Mouse (Mus musculus) splenic B cell, adult 2 months (primary cell): ENCODE results near the gene Trim10.
"Not testable (repeated sequence)": the region's sequence is repeated elsewhere in the genome, so short reads cannot be mapped to it uniquely, and the experiment has no call there.

Experiments used
- DNase-seq: peaks from one replicate; pipeline ENCODE4 v3.0.0-alpha.2; 2011; ENCODE audit warnings: low read depth, low spot score
- H3K27me3 ChIP-seq: 2 replicates; pipeline ENCODE4 v1.6.1; 2012; ENCODE audit warnings: mild to moderate bottlenecking, low read length, moderate library complexity, mixed read lengths; ENCODE audit not compliant: control insufficient read depth, poor library complexity, insufficient read depth, severe bottlenecking
- H3K36me3 ChIP-seq: 2 replicates; pipeline ENCODE4 v1.6.1; 2012; ENCODE audit warnings: mild to moderate bottlenecking, low read length, moderate library complexity, mixed read lengths; ENCODE audit not compliant: control insufficient read depth, poor library complexity, insufficient read depth, severe bottlenecking

Gene Trim10

GRCm38 (mm10) chr17:36869284-36869954, at the start of gene Trim10:
Gene Trim10 (plus strand): TSS chr17:36869574.
- no peak for DNase-seq
- H3K27me3 ChIP-seq, result no peaks in the 10 kb centered on the region; the same call in 1 of the 2 replicates

GRCm38 (mm10) chr17:36824005-36824404, 45.4 kb upstream of the Trim10 start:
- Histone ChIP-seq H3K36me3 (no peaks in the 10 kb centered on the region), H3K27me3 (peaks cover 2% of the 10 kb centered on the region)
- DNase-seq, result peak; percentile 71

More at GRCm38 (mm10) chr17:36869284-36869954, at the start of gene Trim10:
- H3K36me3 ChIP-seq, result no peaks in the 10 kb centered on the region

GRCm38 (mm10) chr17:36825525-36825924, 43.8 kb upstream of the Trim10 start:
- Histone ChIP-seq H3K27me3 (peaks cover 2% of the 10 kb centered on the region; the same call in 1 of the 2 replicates), H3K36me3 (no peaks in the 10 kb centered on the region)
- peak; percentile 67 for DNase-seq

- DNase-seq, result peak; percentile 82
- H3K27me3 ChIP-seq, H3K36me3 ChIP-seq: not testable (repeated sequence)
Measured at GRCm38 (mm10) chr17:36826002-36826401, 43.4 kb upstream of the Trim10 start.

GRCm38 (mm10) chr17:36828488-36828887, 40.9 kb upstream of the Trim10 start:
- H3K27me3 ChIP-seq, result no peaks in the 10 kb centered on the region
- no peaks in the 10 kb centered on the region for H3K36me3 ChIP-seq
- no peak for DNase-seq

- no peaks in the 10 kb centered on the region for H3K27me3 ChIP-seq
- no peak for DNase-seq
- no peaks in the 10 kb centered on the region for H3K36me3 ChIP-seq
Measured at GRCm38 (mm10) chr17:36830470-36830869, 38.9 kb upstream of the Trim10 start.

- no peak for DNase-seq
- Histone ChIP-seq H3K36me3 (no peaks in the 10 kb centered on the region), H3K27me3 (no peaks in the 10 kb centered on the region)
Measured at GRCm38 (mm10) chr17:36832694-36833093, 36.7 kb upstream of the Trim10 start.

- H3K27me3 ChIP-seq, result no peaks in the 10 kb centered on the region
- DNase-seq, result peak; percentile 69
- 0 out of 2 replicates have a peak, but pooled peaks cover 2% of the 10 kb centered on the region for H3K36me3 ChIP-seq
Measured at GRCm38 (mm10) chr17:36835591-36836426, 33.6 kb upstream of the Trim10 start.

GRCm38 (mm10) chr17:36836427-36836812, 33.0 kb upstream of the Trim10 start:
- Histone ChIP-seq H3K36me3 (0 out of 2 replicates have a peak, but pooled peaks cover 2% of the 10 kb centered on the region), H3K27me3 (no peaks in the 10 kb centered on the region)
- no peak for DNase-seq

GRCm38 (mm10) chr17:36836874-36837647, 32.3 kb upstream of the Trim10 start, which contains the start of gene Trim26:
Gene Trim26 (plus strand): TSS chr17:36837134.
- DNase-seq, result peak; percentile 99
- H3K36me3 ChIP-seq, result 0 out of 2 replicates have a peak, but pooled peaks cover 2% of the 10 kb centered on the region
- no peaks in the 10 kb centered on the region for H3K27me3 ChIP-seq

- 0 out of 2 replicates have a peak, but pooled peaks cover 3% of the 10 kb centered on the region for H3K36me3 ChIP-seq
- no peak for DNase-seq
- H3K27me3 ChIP-seq, result no peaks in the 10 kb centered on the region
Measured at GRCm38 (mm10) chr17:36839001-36839400, 30.4 kb upstream of the Trim10 start.

GRCm38 (mm10) chr17:36839931-36840330, 29.4 kb upstream of the Trim10 start:
- 0 out of 2 replicates have a peak, but pooled peaks cover 3% of the 10 kb centered on the region for H3K36me3 ChIP-seq
- H3K27me3 ChIP-seq, result no peaks in the 10 kb centered on the region
- no peak for DNase-seq

GRCm38 (mm10) chr17:36840961-36841445, 28.4 kb upstream of the Trim10 start:
- peaks cover 5% of the 10 kb centered on the region; the same call in 1 of the 2 replicates for H3K36me3 ChIP-seq
- no peak for DNase-seq
- H3K27me3 ChIP-seq, result no peaks in the 10 kb centered on the region

- no peak for DNase-seq
- Histone ChIP-seq H3K27me3 (no peaks in the 10 kb centered on the region), H3K36me3 (peaks cover 3% of the 10 kb centered on the region; the same call in 1 of the 2 replicates)
Measured at GRCm38 (mm10) chr17:36843696-36844095, 25.7 kb upstream of the Trim10 start.
